Mouse (Mus musculus) MEL (cell line): ENCODE data around the gene Camta1. TPM values are rescaled to one million over a fixed set of nuclear protein-coding genes. Genes with fewer than 3 reads are reported as not detected.

Experiments used
- DNase-seq: peaks from one replicate; pipeline ENCODE4 v3.0.0; 2011; ENCODE audit warnings: low read depth, low spot score
- H3K27ac ChIP-seq: 2 replicates; pipeline ENCODE4 v1.5.1; 2012; ENCODE audit warnings: low read depth, mild to moderate bottlenecking, control low read depth, low read length, moderate library complexity; ENCODE audit not compliant: control insufficient read depth
- H3K27me3 ChIP-seq, 2 experiments: fragments of 150-350 bp in 1 of 2; sonication (generic) in 1 of 2; 2 replicates each; pipeline ENCODE4 v1.6.1; 2012; ENCODE audit warnings: low read length in 2 of 2, mild to moderate bottlenecking in 2 of 2, improper control_type of control experiment in 1 of 2, moderate library complexity in 1 of 2; ENCODE audit not compliant: insufficient read depth in 2 of 2, control insufficient read depth in 1 of 2
- H3K36me3 ChIP-seq, 2 experiments: 2 replicates each; pipeline ENCODE4 v1.6.1; 2012 to 2014; ENCODE audit warnings: low read length in 2 of 2, improper control_type of control experiment in 1 of 2, inconsistent platforms in 1 of 2, mild to moderate bottlenecking in 1 of 2; ENCODE audit not compliant: insufficient read depth in 2 of 2, control insufficient read depth in 1 of 2
- H3K4me1 ChIP-seq, 2 experiments: fragments of 150-350 bp in 1 of 2; sonication (generic) in 1 of 2; 2 replicates each; pipeline ENCODE4 v1.6.1; 2012; ENCODE audit warnings: low read length in 2 of 2, improper control_type of control experiment in 1 of 2, mild to moderate bottlenecking in 1 of 2; ENCODE audit not compliant: insufficient read depth in 2 of 2, control insufficient read depth in 1 of 2
- H3K4me3 ChIP-seq, 2 experiments: fragments of 150-350 bp in 1 of 2; sonication (generic) in 1 of 2; 2 replicates each; pipeline ENCODE4 v1.5.1; 2012; ENCODE audit warnings: low read depth in 2 of 2, low read length in 2 of 2, mild to moderate bottlenecking in 2 of 2, moderate library complexity in 2 of 2, control low read depth in 1 of 2, improper control_type of control experiment in 1 of 2; ENCODE audit not compliant: control insufficient read depth in 1 of 2, insufficient read depth in 1 of 2
- H3K79me2 ChIP-seq: 2 replicates; pipeline ENCODE4 v1.6.1; 2012; ENCODE audit warnings: mild to moderate bottlenecking, low read length, moderate library complexity; ENCODE audit not compliant: control insufficient read depth, poor library complexity, insufficient read depth
- H3K9ac ChIP-seq: 2 replicates; pipeline ENCODE4 v1.6.1; 2012; ENCODE audit warnings: low read depth, mild to moderate bottlenecking, control low read depth, low read length, moderate library complexity; ENCODE audit not compliant: control insufficient read depth, poor library complexity, severe bottlenecking
- H3K9me3 ChIP-seq: fragments of 150-350 bp; sonication (generic); replicated peaks from 2 replicates; pipeline ENCODE4 v1.6.1; 2012; ENCODE audit warnings: mild to moderate bottlenecking, low read length, improper control_type of control experiment, moderate library complexity; ENCODE audit not compliant: insufficient read depth
- CHD2 ChIP-seq: IDR thresholded peaks from 2 replicates; pipeline ENCODE4 v1.6.1; 2011; ENCODE audit warnings: low read length, improper control_type of control experiment
- CTCF ChIP-seq, 3 experiments: IDR thresholded peaks in 2 of 3; conservative IDR thresholded peaks in 1 of 3; 2 replicates each; pipeline ENCODE4 v1.5.1; 2011 to 2012; ENCODE audit warnings: low read length in 3 of 3, low read depth in 2 of 3, mild to moderate bottlenecking in 2 of 3, improper control_type of control experiment in 1 of 3, inconsistent platforms in 1 of 3, mixed read lengths in 1 of 3, moderate library complexity in 1 of 3; ENCODE audit not compliant: control insufficient read depth in 1 of 3, insufficient read depth in 1 of 3, poor library complexity in 1 of 3, severe bottlenecking in 1 of 3
- E2F4 ChIP-seq: IDR thresholded peaks from 2 replicates; pipeline ENCODE4 v1.6.1; 2011; ENCODE audit warnings: low read depth, low read length, improper control_type of control experiment, borderline replicate concordance
- ETS1 ChIP-seq: IDR thresholded peaks from 2 replicates; pipeline ENCODE4 v1.6.1; 2012; ENCODE audit warnings: low read depth, mild to moderate bottlenecking, inconsistent platforms, low read length, improper control_type of control experiment, moderate library complexity
- GATA1 ChIP-seq: IDR thresholded peaks from 2 replicates; pipeline ENCODE4 v1.6.1; 2011; ENCODE audit warnings: low read depth, low read length, improper control_type of control experiment
- JUND ChIP-seq: IDR thresholded peaks from 2 replicates; pipeline ENCODE4 v1.6.1; 2011; ENCODE audit warnings: low read depth, mild to moderate bottlenecking, improper control_type of control experiment, low read length
- KAT2A ChIP-seq: conservative IDR thresholded peaks from 2 replicates; pipeline ENCODE4 v1.6.1; 2012; ENCODE audit warnings: low read depth, low read length, improper control_type of control experiment, inconsistent platforms
- MEF2A ChIP-seq: IDR thresholded peaks from 2 replicates; pipeline ENCODE4 v1.6.1; 2014; ENCODE audit warnings: low read depth, mild to moderate bottlenecking, inconsistent platforms, low read length, improper control_type of control experiment; ENCODE audit not compliant: poor library complexity, insufficient replicate concordance, severe bottlenecking; ENCODE audit errors: extremely low read depth
- MXI1 ChIP-seq: IDR thresholded peaks from 2 replicates; pipeline ENCODE4 v1.6.1; 2011; ENCODE audit warnings: mild to moderate bottlenecking, low read depth, low read length, improper control_type of control experiment
- MYC ChIP-seq: IDR thresholded peaks from 2 replicates; pipeline ENCODE4 v1.6.1; 2011; ENCODE audit warnings: low read depth, mild to moderate bottlenecking, low read length, improper control_type of control experiment, moderate library complexity
- NRF1 ChIP-seq: IDR thresholded peaks from 2 replicates; pipeline ENCODE4 v1.6.1; 2014; ENCODE audit warnings: low read depth, mild to moderate bottlenecking, inconsistent platforms, low read length, improper control_type of control experiment, moderate library complexity; ENCODE audit not compliant: poor library complexity, insufficient read depth, severe bottlenecking
- POLR2A ChIP-seq, 2 experiments: IDR thresholded peaks; 2 replicates each; pipeline ENCODE4 v1.6.1; 2011 to 2012; ENCODE audit warnings: low read length in 2 of 2, mild to moderate bottlenecking in 2 of 2, control low read depth in 1 of 2, improper control_type of control experiment in 1 of 2, low read depth in 1 of 2, moderate library complexity in 1 of 2; ENCODE audit not compliant: control insufficient read depth in 1 of 2, insufficient read depth in 1 of 2, poor library complexity in 1 of 2
- POLR2AphosphoS2 ChIP-seq: IDR thresholded peaks from 2 replicates; pipeline ENCODE4 v1.6.1; 2011; ENCODE audit warnings: low read length, improper control_type of control experiment
- RAD21 ChIP-seq: IDR thresholded peaks from 2 replicates; pipeline ENCODE4 v1.6.1; 2011; ENCODE audit warnings: mild to moderate bottlenecking, low read depth, low read length, improper control_type of control experiment
- SIN3A ChIP-seq: IDR thresholded peaks from 2 replicates; pipeline ENCODE4 v1.6.1; 2012; ENCODE audit warnings: low read length, improper control_type of control experiment, inconsistent platforms
- SMC3 ChIP-seq: IDR thresholded peaks from 2 replicates; pipeline ENCODE4 v1.6.1; 2011; ENCODE audit warnings: low read depth, low read length, improper control_type of control experiment
- TAL1 ChIP-seq: IDR thresholded peaks from 2 replicates; pipeline ENCODE4 v1.6.1; 2012; ENCODE audit warnings: mild to moderate bottlenecking, inconsistent platforms, low read length, moderate library complexity, mixed read lengths
- TBP ChIP-seq: IDR thresholded peaks from 2 replicates; pipeline ENCODE4 v1.8.0; 2011; ENCODE audit warnings: low read depth, low read length, improper control_type of control experiment
- TCF12 ChIP-seq: IDR thresholded peaks from 2 replicates; pipeline ENCODE4 v1.6.1; 2014; ENCODE audit warnings: low read depth, mild to moderate bottlenecking, inconsistent platforms, low read length, improper control_type of control experiment, moderate library complexity
- UBTF ChIP-seq: IDR thresholded peaks from 2 replicates; pipeline ENCODE4 v1.6.1; 2012; ENCODE audit warnings: low read depth, mild to moderate bottlenecking, inconsistent platforms, low read length, improper control_type of control experiment, moderate library complexity, borderline replicate concordance; ENCODE audit not compliant: insufficient read depth
- ZC3H11A ChIP-seq: IDR thresholded peaks from 2 replicates; pipeline ENCODE4 v1.6.1; 2012; ENCODE audit warnings: low read depth, mild to moderate bottlenecking, inconsistent platforms, low read length, improper control_type of control experiment
- ZNF384 ChIP-seq: IDR thresholded peaks from 2 replicates; pipeline ENCODE4 v1.6.1; 2012; ENCODE audit warnings: low read depth, mild to moderate bottlenecking, inconsistent platforms, low read length, improper control_type of control experiment
- polyA plus RNA-seq, 2 experiments: library from polyadenylated mRNA; stranded (reverse) in 1 of 2; unstranded in 1 of 2; fragments of >175 nt in 1 of 2; fragments of >200 nt in 1 of 2; gene quantifications; 2 replicates each; pipeline versions ENCODE4 v1.2.1 to v1.2.4; 2012; ENCODE audit warnings: low replicate concordance in 2 of 2, low read depth in 1 of 2; ENCODE audit not compliant: insufficient read length in 2 of 2, insufficient read depth in 1 of 2, missing spikeins in 1 of 2
- total RNA-seq: library from RNA; depleted of rRNA; stranded (reverse); fragments of 300-350 nt; gene quantifications from 2 replicates; pipeline ENCODE4 v1.2.3, GENCODE M21; 2012

Gene Camta1
- total and polyA plus RNA-seq, 3 experiments: 28.2 to 87.5 TPM; not detected in 1

GRCm38 (mm10) chr4:151156904-151157303 is 704.8 kb downstream of the Camta1 start:
- Histone ChIP-seq H3K79me2 (no peaks in the 10 kb centered on the region), H3K27ac (no peak overlapping the region), H3K4me3 (no peak overlapping the region), H3K4me1 (no peaks in the 10 kb centered on the region), H3K9me3 (no peaks in the 10 kb centered on the region), H3K36me3 (no peaks in the 10 kb centered on the region), H3K27me3 (no peaks in the 10 kb centered on the region), H3K9ac (no peak overlapping the region)
- TF ChIP-seq RAD21: peak; percentile 34
- TF ChIP-seq TCF12: no peak
- TF ChIP-seq GATA1: no peak
- no peak for TF ChIP-seq NRF1
- no peak for TF ChIP-seq UBTF
- peak; percentile 20 to 50 (median 34); a peak in 5 of 6 replicates for TF ChIP-seq CTCF (IDR thresholded peaks at IDR 0.05 in 2 of 3, conservative IDR thresholded peaks at IDR 0.05 in 1 of 3; ENCODE audit: control insufficient read depth in 1 of 3, insufficient read depth in 1 of 3, low read depth in 2 of 3, low read length in 3 of 3, poor library complexity in 1 of 3, severe bottlenecking in 1 of 3)
- no peak for TF ChIP-seq JUND
- TF ChIP-seq POLR2A (IDR thresholded peaks at IDR 0.05; ENCODE audit: control insufficient read depth in 1 of 2, insufficient read depth in 1 of 2, low read depth in 1 of 2, low read length in 2 of 2, poor library complexity in 1 of 2): no peak
- TF ChIP-seq SMC3: 0 out of 2 replicates have a peak, but pooled peaks have one; percentile 12
- no peak for TF ChIP-seq SIN3A
- TF ChIP-seq CHD2: no peak
- no peak for TF ChIP-seq E2F4
- DNase-seq: peak; percentile 5

GRCm38 (mm10) chr4:151155587-151155986 is 706.1 kb downstream of the Camta1 start:
- Histone ChIP-seq H3K4me1 (no peaks in the 10 kb centered on the region), H3K9me3 (no peaks in the 10 kb centered on the region), H3K79me2 (no peaks in the 10 kb centered on the region), H3K27ac (no peak overlapping the region), H3K36me3 (no peaks in the 10 kb centered on the region), H3K27me3 (no peaks in the 10 kb centered on the region), H3K4me3 (no peak overlapping the region), H3K9ac (no peak overlapping the region)
- TF ChIP-seq SMC3: no peak
- TF ChIP-seq POLR2A (IDR thresholded peaks at IDR 0.05; ENCODE audit: control insufficient read depth in 1 of 2, insufficient read depth in 1 of 2, low read depth in 1 of 2, low read length in 2 of 2, poor library complexity in 1 of 2): no peak
- no peak for TF ChIP-seq SIN3A
- no peak for TF ChIP-seq POLR2AphosphoS2
- TF ChIP-seq ETS1: no peak
- DNase-seq: no peak

- no peak for TF ChIP-seq ZNF384
- no peak for TF ChIP-seq MEF2A
- no peak for TF ChIP-seq MYC
- no peak for TF ChIP-seq JUND
- no peak for TF ChIP-seq TAL1
- no peak for TF ChIP-seq KAT2A
- TF ChIP-seq MXI1: no peak
- TF ChIP-seq ZC3H11A: no peak
- TF ChIP-seq GATA1: no peak
- TF ChIP-seq NRF1: no peak
- TF ChIP-seq CHD2: no peak
- no peak for TF ChIP-seq TBP
- Histone ChIP-seq H3K27me3 (no peaks in the 10 kb centered on the region), H3K9ac (no peak overlapping the region), H3K27ac (no peak overlapping the region), H3K36me3 (no peaks in the 10 kb centered on the region), H3K4me1 (no peaks in the 10 kb centered on the region), H3K79me2 (no peaks in the 10 kb centered on the region), H3K4me3 (no peak overlapping the region), H3K9me3 (no peaks in the 10 kb centered on the region)
- no peak for DNase-seq
Measured at GRCm38 (mm10) chr4:151154306-151154705, 707.4 kb downstream of the Camta1 start.
